In genomic region chr9:20875021-20875790, GRCm38 (mm10) we compare ENCODE assay signal across 20 mouse cellular contexts. TPM values are rescaled to one million over a fixed set of nuclear protein-coding genes. Genes with fewer than 3 reads are reported as not detected.
A peak's percentile ranks its signal among the peaks of the same experiment; 100 is the strongest.
DNase-seq lines count a peak whose midpoint lies in the region; ATAC-seq and TF ChIP-seq lines count a peak whose summit lies in the region.
"Had no signal": no experiment of that assay in that cellular context is flagged by ENCODE, and none has a peak within 500 bp of the region (broad histone marks: within the 10 kb centered on the region; RNA-seq: fewer than 3 reads in every experiment).

No protein-coding gene starts in this region.

- no peak for TF ChIP-seq CTCF in left cerebral cortex, adult 2 months (IDR thresholded peaks at IDR 0.05)

- no peaks in the 10 kb centered on the region for H3K36me3 ChIP-seq in embryonic facial prominence, embryonic 11.5 days (replicated peaks; ENCODE audit: control insufficient read depth, insufficient read depth, low read depth, low read length)
- H3K36me3 ChIP-seq in embryonic facial prominence, embryonic 10.5 days (replicated peaks), result no peaks in the 10 kb centered on the region

- H3K4me2 ChIP-seq in embryonic facial prominence, embryonic 11.5 days (ENCODE audit: low read depth, low read length), result no peak overlapping the region
- H3K4me2 ChIP-seq: liver, embryonic 15.5 days had no signal

- H3K9ac ChIP-seq in embryonic facial prominence, embryonic 11.5 days (replicated peaks; ENCODE audit: low read length), result no peak overlapping the region
- H3K9ac ChIP-seq: liver, embryonic 15.5 days had no signal

- no peaks in the 10 kb centered on the region for H3K4me1 ChIP-seq in embryonic facial prominence, embryonic 11.5 days (ENCODE audit: control insufficient read depth, insufficient read depth, low read length)
- H3K4me1 ChIP-seq in embryonic facial prominence, embryonic 10.5 days, result peaks cover 16% of the 10 kb centered on the region

- peak; percentile 38 for DNase-seq in embryonic facial prominence, embryonic 11.5 days (ENCODE audit: low spot score)
- no peak for DNase-seq in embryonic facial prominence, embryonic 10.5 days (ENCODE audit: low spot score)
- DNase-seq in left cerebral cortex, adult 2 months (ENCODE audit: extremely low spot score in 1 of 2, low spot score in 2 of 2), result peak in 1 of 2 experiments; percentile 44
- DNase-seq in left cerebral cortex, postnatal 4 days, result no peak
- peak; percentile 41 for DNase-seq in 3T3-L1 (ENCODE audit: low read depth, low spot score)
- peak; percentile 80 for DNase-seq in R1 (ENCODE audit: low read depth, low spot score)
- no peak for DNase-seq in urinary bladder, adult 2 months (ENCODE audit: low spot score)
- DNase-seq: adrenal gland, postnatal 25 days; cerebellum, adult 11 months; gastrocnemius, adult 2 months; heart, postnatal 4 days; kidney, adult 11 months; thymus, adult 2 months had no signal

- no peak overlapping the region for H3K27ac ChIP-seq in embryonic facial prominence, embryonic 11.5 days (replicated peaks; ENCODE audit: low read depth, low read length)
- H3K27ac ChIP-seq in embryonic facial prominence, embryonic 10.5 days (replicated peaks), result no peak overlapping the region
- peak overlapping the region; percentile 72 for H3K27ac ChIP-seq in left cerebral cortex, adult 2 months
- H3K27ac ChIP-seq: gastrocnemius, adult 2 months; liver, embryonic 15.5 days had no signal

- no peak for ATAC-seq in embryonic facial prominence, embryonic 11.5 days (replicated peaks; ENCODE audit: insufficient number of reproducible peaks, low FRiP score, low TSS enrichment, low read depth)
- ATAC-seq: CD4-positive, CD25-positive, alpha-beta regulatory T cell, adult 4 months had no signal

- H3K4me3 ChIP-seq in embryonic facial prominence, embryonic 11.5 days (ENCODE audit: low read depth, low read length), result no peak overlapping the region
- no peak overlapping the region for H3K4me3 ChIP-seq in embryonic facial prominence, embryonic 10.5 days
- no peak overlapping the region for H3K4me3 ChIP-seq in left cerebral cortex, adult 2 months
- H3K4me3 ChIP-seq: gastrocnemius, adult 2 months; liver, embryonic 15.5 days had no signal

- intact Hi-C loops in left cerebral cortex, adult 2 months (cut with DNase I), result no loop called here
- intact Hi-C loops in left cerebral cortex, postnatal 4 days (cut with DNase I), result no loop called here

- H3K27me3 ChIP-seq in embryonic facial prominence, embryonic 11.5 days (ENCODE audit: control insufficient read depth, insufficient read depth, low read length), result no peaks in the 10 kb centered on the region; the same call in 1 of the 2 replicates
- H3K27me3 ChIP-seq in embryonic facial prominence, embryonic 10.5 days (replicated peaks; ENCODE audit: low read depth, poor library complexity, severe bottlenecking), result peaks cover 15% of the 10 kb centered on the region
- H3K27me3 ChIP-seq: liver, embryonic 15.5 days had no signal

- no peaks in the 10 kb centered on the region for H3K9me3 ChIP-seq in embryonic facial prominence, embryonic 11.5 days (replicated peaks; ENCODE audit: control insufficient read depth, low read length)
- no peaks in the 10 kb centered on the region for H3K9me3 ChIP-seq in embryonic facial prominence, embryonic 10.5 days
- H3K9me3 ChIP-seq: liver, embryonic 15.5 days had no signal

- WGBS in embryonic facial prominence, embryonic 11.5 days, result 67% methylated on average over 23 of the region's 23 CpGs
- WGBS in embryonic facial prominence, embryonic 10.5 days, result 73% methylated on average over 23 of the region's 23 CpGs

RNA-seq across cellular contexts. Expression of gene Angptl6, which starts 4.3 kb away (rescaled TPM):
- polyA plus RNA-seq in embryonic facial prominence, embryonic 11.5 days (2014; fragmentation: Nextera tagmentation; extraction: Ambion mirVana), result 1.6 and 3.2 TPM in 2 replicates
- 3.2 and 3.3 TPM in 2 replicates for polyA plus RNA-seq in embryonic facial prominence, embryonic 10.5 days (2016; fragmentation: Nextera tagmentation; extraction: Ambion mirVana)
- 10 to 100 TPM in 1 of 2 experiments, 1 to 10 TPM in 1; 9.8 to 10.1 TPM for total RNA-seq in left cerebral cortex, adult 2 months (2021)
- 10 to 100 TPM in 1 of 2 experiments, 1 to 10 TPM in 1; 9.9 to 10.9 TPM for total RNA-seq in left cerebral cortex, postnatal 4 days (2021)
- polyA plus RNA-seq in urinary bladder, adult 2 months (2012; rRNA removed), result 6.8 and 7.0 TPM in 2 replicates

RNA-seq across cellular contexts. Expression of gene A230050P20Rik, which starts 6.8 kb away (rescaled TPM):
- 0.64 and 1.1 TPM in 2 replicates for polyA plus RNA-seq in embryonic facial prominence, embryonic 11.5 days (2014; fragmentation: Nextera tagmentation; extraction: Ambion mirVana)
- polyA plus RNA-seq in embryonic facial prominence, embryonic 10.5 days (2016; fragmentation: Nextera tagmentation; extraction: Ambion mirVana), result 1.1 and 2.2 TPM in 2 replicates
- 10 to 100 TPM; 84.3 to 88.2 TPM for total RNA-seq in left cerebral cortex, adult 2 months (2021)
- 10 to 100 TPM; 33.3 to 42.2 TPM for total RNA-seq in left cerebral cortex, postnatal 4 days (2021)
- 59.3 and 71.9 TPM in 2 replicates for polyA plus RNA-seq in urinary bladder, adult 2 months (2012; rRNA removed)

RNA-seq across cellular contexts. Expression of gene Ppan, which starts 12.8 kb away (rescaled TPM):
- polyA plus RNA-seq in embryonic facial prominence, embryonic 11.5 days (2014; fragmentation: Nextera tagmentation; extraction: Ambion mirVana), result 64.3 and 65.0 TPM in 2 replicates
- polyA plus RNA-seq in embryonic facial prominence, embryonic 10.5 days (2016; fragmentation: Nextera tagmentation; extraction: Ambion mirVana), result 99.2 and 100 TPM in 2 replicates
- total RNA-seq in left cerebral cortex, adult 2 months (2021), result 10 to 100 TPM; 25.6 to 26.3 TPM
- total RNA-seq in left cerebral cortex, postnatal 4 days (2021), result 10 to 100 TPM; 37.9 to 43.0 TPM
- polyA plus RNA-seq in urinary bladder, adult 2 months (2012; rRNA removed), result 38.7 and 59.6 TPM in 2 replicates

RNA-seq across cellular contexts. Expression of gene Eif3g, which starts 23.2 kb away (rescaled TPM):
- 352 TPM in 2 replicates for polyA plus RNA-seq in embryonic facial prominence, embryonic 11.5 days (2014; fragmentation: Nextera tagmentation; extraction: Ambion mirVana)
- 411 and 431 TPM in 2 replicates for polyA plus RNA-seq in embryonic facial prominence, embryonic 10.5 days (2016; fragmentation: Nextera tagmentation; extraction: Ambion mirVana)
- 100 to 1,000 TPM; 118 to 122 TPM for total RNA-seq in left cerebral cortex, adult 2 months (2021)
- total RNA-seq in left cerebral cortex, postnatal 4 days (2021), result 100 to 1,000 TPM; 144 to 147 TPM
- polyA plus RNA-seq in urinary bladder, adult 2 months (2012; rRNA removed), result 136 and 141 TPM in 2 replicates

RNA-seq across cellular contexts. Expression of gene Rdh8, which starts 56.9 kb away (rescaled TPM):
- not detected in 2 replicates for polyA plus RNA-seq in embryonic facial prominence, embryonic 11.5 days (2014; fragmentation: Nextera tagmentation; extraction: Ambion mirVana)
- polyA plus RNA-seq in embryonic facial prominence, embryonic 10.5 days (2016; fragmentation: Nextera tagmentation; extraction: Ambion mirVana), result not detected in 2 replicates
- not detected for total RNA-seq in left cerebral cortex, adult 2 months (2021)
- not detected for total RNA-seq in left cerebral cortex, postnatal 4 days (2021)
- not detected in 2 replicates for polyA plus RNA-seq in urinary bladder, adult 2 months (2012; rRNA removed)
- total RNA-seq: adrenal gland, postnatal 25 days; heart, adult 8-10 months; heart, postnatal 4 days; left cerebral cortex, postnatal 36 days; megakaryocyte progenitor cell, adult 5-6 weeks had no signal
- polyA plus RNA-seq: CD4-positive, CD25-positive, alpha-beta regulatory T cell, adult 4 months; forebrain, embryonic 11.5 days; liver, embryonic 15.5 days; myocyte; thymus, adult 2 months had no signal

Comparison
In these comparisons a context has a peak if more than half of its experiments do, and no peak if none do; other contexts are left out.
1. DNase-seq: peak in embryonic facial prominence, embryonic 11.5 days (single experiment), 3T3-L1 (single experiment) and R1 (single experiment); none in embryonic facial prominence, embryonic 10.5 days (single experiment), left cerebral cortex, postnatal 4 days (single experiment) and urinary bladder, adult 2 months (single experiment).
2. RNA of gene A230050P20Rik, which starts 6.8 kb away (polyA plus RNA-seq): 59.3 to 71.9 TPM in urinary bladder, adult 2 months; 1.1 to 2.2 TPM in embryonic facial prominence, embryonic 10.5 days and 0.64 to 1.1 TPM in embryonic facial prominence, embryonic 11.5 days; every median in the first group is over 10 times any median in the second.